Mouse (Mus musculus): ENCODE results near the gene Gpr39.

GRCm38 (mm10) chr1:125821101-125821500 lies 144.3 kb downstream of the Gpr39 start:
- TF ChIP-seq CTCF (IDR thresholded peaks at IDR 0.05; ENCODE audit: low read depth) (no peak), EP300 (IDR thresholded peaks at IDR 0.05; ENCODE audit: low read depth) (no peak)
